Mouse (Mus musculus) forebrain, embryonic 12.5 days (tissue): Measurements from ENCODE around the gene Adam8. TPM values are rescaled to one million over a fixed set of nuclear protein-coding genes. Genes with fewer than 3 reads are reported as not detected.

ENCODE experiments used
- ATAC-seq: fragments of 200-750 bp; cut with Nextera tagmentation; 2 replicates; pipeline ENCODE4 v1.8.0; 2017; ENCODE audit warnings: moderate TSS enrichment; ENCODE audit not compliant: low FRiP score
- H3K27ac ChIP-seq: fragments of 300-500 bp; sonication (generic); 2 replicates; pipeline ENCODE4 v1.5.1; 2016; ENCODE audit warnings: mild to moderate bottlenecking
- H3K27me3 ChIP-seq: fragments of 300-500 bp; sonication (generic); 2 replicates; pipeline ENCODE4 v1.6.1; 2016; ENCODE audit warnings: mild to moderate bottlenecking
- H3K36me3 ChIP-seq: fragments of 300-500 bp; sonication (generic); replicated peaks from 2 replicates; pipeline ENCODE4 v1.6.1; 2016; ENCODE audit warnings: mild to moderate bottlenecking
- H3K4me1 ChIP-seq: fragments of 300-500 bp; sonication (generic); 2 replicates; pipeline ENCODE4 v1.6.1; 2016
- H3K4me2 ChIP-seq: fragments of 300-500 bp; sonication (generic); 2 replicates; pipeline ENCODE4 v1.6.1; 2016; ENCODE audit warnings: mild to moderate bottlenecking, moderate library complexity
- H3K4me3 ChIP-seq: fragments of 300-500 bp; sonication (generic); replicated peaks from 2 replicates; pipeline ENCODE4 v1.5.1; 2016; ENCODE audit warnings: mild to moderate bottlenecking
- H3K9ac ChIP-seq: fragments of 300-500 bp; sonication (generic); 2 replicates; pipeline ENCODE4 v1.6.1; 2016; ENCODE audit warnings: mild to moderate bottlenecking
- H3K9me3 ChIP-seq: fragments of 300-500 bp; sonication (generic); 2 replicates; pipeline ENCODE4 v1.6.1; 2016
- WGBS: fragments of 180-500 bp; shearing (Covaris S2); methylation state at CpG from one replicate; pipeline ENCODE4 v1.1.7; 2016; 5-methylcytosine and 5-hydroxymethylcytosine counted together
- microRNA counts: library from miRNA; unstranded; fragments of <30 nt; microRNA quantifications from one replicate; lab custom pipeline; 2017
- microRNA-seq: library from miRNA; unstranded; fragments of <30 nt; microRNA quantifications from one replicate; pipeline ENCODE4, GENCODE M21; 2017
- polyA plus RNA-seq: library from polyadenylated mRNA; unstranded; fragments of >200 nt; fragmentation: Nextera tagmentation; extraction: Ambion mirVana; gene quantifications from 2 replicates; pipeline ENCODE4 v1.2.1, GENCODE M21; 2016

The Adam8 gene
- polyA plus RNA-seq, 1 experiment from 2014 or later, result 3.6 TPM

GRCm38 (mm10) chr7:139937810-139938209 is 54.6 kb downstream of the Adam8 start:
- no peak for ATAC-seq
- no peak overlapping the region for H3K9ac ChIP-seq
- 69% methylated on average over 5 of the region's 5 CpGs for WGBS
- H3K4me2 ChIP-seq, result no peak overlapping the region
- no peaks in the 10 kb centered on the region for H3K9me3 ChIP-seq
- H3K36me3 ChIP-seq, result no peaks in the 10 kb centered on the region
- H3K27me3 ChIP-seq, result peaks cover 26% of the 10 kb centered on the region
- H3K27ac ChIP-seq, result no peak overlapping the region
- H3K4me3 ChIP-seq, result no peak overlapping the region
- H3K4me1 ChIP-seq, result no peaks in the 10 kb centered on the region

DNA sequence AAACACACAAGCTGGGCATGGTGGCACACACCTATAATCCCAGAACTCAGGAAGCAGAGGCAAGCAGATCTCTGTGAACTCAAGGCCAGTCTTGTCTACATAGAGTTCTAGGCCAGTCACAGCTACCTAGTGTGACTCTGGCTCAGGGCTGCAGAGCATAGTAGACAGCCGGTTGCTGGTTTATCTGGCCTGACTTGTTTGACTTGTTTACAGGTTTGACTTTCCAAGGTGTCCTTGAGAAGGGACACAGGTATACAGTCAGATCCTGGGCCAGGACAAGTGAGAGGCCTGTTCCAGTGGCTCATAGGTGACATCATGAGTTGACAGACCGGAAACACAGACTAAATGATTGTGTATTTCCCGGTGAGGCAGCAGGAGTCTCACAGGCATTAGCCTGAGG is 55.2 kb downstream of the Adam8 start:
- Histone ChIP-seq H3K27ac (no peak overlapping the region), H3K4me2 (no peak overlapping the region), H3K4me3 (no peak overlapping the region), H3K9me3 (no peaks in the 10 kb centered on the region), H3K9ac (no peak overlapping the region), H3K27me3 (peaks cover 20% of the 10 kb centered on the region), H3K36me3 (no peaks in the 10 kb centered on the region), H3K4me1 (no peaks in the 10 kb centered on the region)
- ATAC-seq, result no peak
- 84% methylated on average over 3 of the region's 3 CpGs for WGBS

DNA sequence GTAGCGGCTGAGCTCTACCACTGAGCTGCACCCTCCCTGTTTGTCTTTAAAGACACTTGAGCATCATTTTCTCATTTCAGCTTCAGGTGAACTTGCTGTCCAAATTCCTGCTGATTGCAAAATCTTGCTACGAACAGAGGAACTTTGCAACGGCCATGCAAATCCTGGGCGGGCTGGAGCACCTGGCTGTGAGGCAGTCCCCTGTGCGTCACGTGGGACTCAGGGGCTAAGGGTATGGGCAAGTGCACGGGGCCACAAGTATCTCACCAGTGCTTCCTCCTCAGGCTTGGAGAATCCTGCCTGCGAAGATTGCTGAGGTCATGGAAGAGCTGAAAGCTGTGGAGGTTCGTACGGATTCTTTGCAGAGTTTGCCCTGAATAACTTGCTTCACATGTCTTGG is 55.7 kb downstream of the Adam8 start:
- no peak overlapping the region for H3K4me3 ChIP-seq
- ATAC-seq, result no peak
- no peaks in the 10 kb centered on the region for H3K36me3 ChIP-seq
- WGBS, result 88% methylated on average over 10 of the region's 10 CpGs
- H3K9ac ChIP-seq, result no peak overlapping the region
- H3K9me3 ChIP-seq, result no peaks in the 10 kb centered on the region
- no peak overlapping the region for H3K4me2 ChIP-seq
- peaks cover 17% of the 10 kb centered on the region for H3K27me3 ChIP-seq
- H3K27ac ChIP-seq, result no peak overlapping the region
- H3K4me1 ChIP-seq, result no peaks in the 10 kb centered on the region

DNA sequence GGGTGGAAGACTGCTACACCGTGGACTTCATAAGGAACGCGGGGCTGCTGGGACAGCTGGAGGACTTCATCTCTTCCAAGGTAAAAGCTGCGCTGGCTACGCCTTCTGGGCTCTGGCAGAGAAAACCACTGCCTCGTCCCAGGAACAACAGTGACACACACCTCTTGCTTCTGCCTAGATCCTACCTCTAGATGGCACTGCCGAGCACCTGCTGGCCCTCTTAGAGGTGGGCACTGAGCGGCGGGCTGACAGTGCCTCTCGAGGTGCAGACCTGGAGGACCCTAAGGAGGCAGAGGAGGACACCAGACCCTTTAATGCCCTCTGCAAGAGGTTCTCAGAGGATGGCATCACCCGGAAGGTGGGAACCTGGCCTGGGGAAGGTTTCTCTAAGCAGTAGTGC is 61.6 kb downstream of the Adam8 start:
- Histone ChIP-seq H3K36me3 (no peaks in the 10 kb centered on the region), H3K27ac (no peak overlapping the region), H3K9me3 (no peaks in the 10 kb centered on the region), H3K9ac (no peak overlapping the region; the same call in 1 of the 2 replicates), H3K27me3 (peaks cover 19% of the 10 kb centered on the region), H3K4me1 (peaks cover 6% of the 10 kb centered on the region; the same call in 1 of the 2 replicates), H3K4me3 (no peak overlapping the region), H3K4me2 (no peak overlapping the region)
- peak; percentile 64; the same call in 1 of the 2 replicates for ATAC-seq
- 10% methylated on average over 11 of the region's 11 CpGs for WGBS

MicroRNA genes within 50 kb of the gene (microRNA counts, 519-probe panel; counts per million panel counts)
- microRNA mmu-miR-202-3p (lab: Ali Mortazavi, UCI), result 1,624 counts per million, percentile 7 among the panel's probes with 10 or more counts
- microRNA mmu-miR-202-5p (lab: Ali Mortazavi, UCI), result not detected

Small RNA genes lying within 50 kb of the gene (microRNA-seq; reads per million reads assigned to microRNA genes)
- gene Mir202 (not detected), gene Mir7062 (not detected), gene mmu-mir-7686 (not detected)

Other genes starting within 250 kb of the Adam8 start
- gene Adgra1, start 158.4 kb downstream of the Adam8 start, polyA plus RNA-seq, result 5.8 and 7.6 TPM in 2 replicates
- 1.2 and 1.3 TPM in 2 replicates for gene Kndc1, start 97.9 kb downstream of the Adam8 start, polyA plus RNA-seq
- not detected in 2 replicates for gene Utf1, start 48.8 kb downstream of the Adam8 start, polyA plus RNA-seq
- 0.64 and 0.74 TPM in 2 replicates for gene 6430531B16Rik, start 13.8 kb downstream of the Adam8 start, polyA plus RNA-seq
- gene Zfp511, start 43.8 kb upstream of the Adam8 start, polyA plus RNA-seq, result 47.2 and 56.2 TPM in 2 replicates
- gene Tubgcp2, start 44.1 kb upstream of the Adam8 start, polyA plus RNA-seq, result 75.6 and 84.8 TPM in 2 replicates
- gene Msx3, start 56.5 kb upstream of the Adam8 start, polyA plus RNA-seq, result 2.3 and 3.1 TPM in 2 replicates
- gene Caly, start 90.0 kb upstream of the Adam8 start, polyA plus RNA-seq, result 21.5 and 22.3 TPM in 2 replicates
- gene Prap1, start 100.8 kb upstream of the Adam8 start, polyA plus RNA-seq, result not detected in 2 replicates
- gene Fuom, start 109.9 kb upstream of the Adam8 start, polyA plus RNA-seq, result 17.4 and 17.9 TPM in 2 replicates
- 9.3 and 11.1 TPM in 2 replicates for gene Paox, start 123.2 kb upstream of the Adam8 start, polyA plus RNA-seq
- gene Echs1, start 123.9 kb upstream of the Adam8 start, polyA plus RNA-seq, result 136 and 137 TPM in 2 replicates
- gene Mtg1, start 145.0 kb upstream of the Adam8 start, polyA plus RNA-seq, result 28.2 and 28.9 TPM in 2 replicates
- 1.8 and 1.9 TPM in 2 replicates for gene Sprn, start 162.3 kb upstream of the Adam8 start, polyA plus RNA-seq
- not detected in 2 replicates for gene Olfr522, start 172.2 kb upstream of the Adam8 start, polyA plus RNA-seq
- gene Olfr523, start 180.7 kb upstream of the Adam8 start, polyA plus RNA-seq, result 0.05 TPM in 1 of 2 replicates, not detected in the other
- gene Olfr524, start 213.4 kb upstream of the Adam8 start, polyA plus RNA-seq, result not detected in 2 replicates
- 0.11 TPM in 1 of 2 replicates, not detected in the other for gene Cd163l1, start 225.7 kb upstream of the Adam8 start, polyA plus RNA-seq